Mouse (Mus musculus) lung, postnatal 0 days (tissue): ENCODE results near the gene Vmn1r195. TPM values are rescaled to one million over a fixed set of nuclear protein-coding genes. Genes with fewer than 3 reads are reported as not detected.
"Not testable (repeated sequence)": the region's sequence is repeated elsewhere in the genome, so short reads cannot be mapped to it uniquely, and the experiment has no call there.

Experiments used
- ATAC-seq: fragments of 200-750 bp; cut with Nextera tagmentation; 2 replicates; pipeline ENCODE4 v1.8.0; 2017; ENCODE audit warnings: moderate library complexity
- DNase-seq: peaks from one replicate; pipeline ENCODE4 v3.0.0-alpha.2; 2016; ENCODE audit warnings: low spot score
- H3K27ac ChIP-seq: fragments of 300-500 bp; sonication (generic); 2 replicates; pipeline ENCODE4 v1.5.1; 2014; ENCODE audit warnings: antibody characterized with exemption, mild to moderate bottlenecking, low read length, mixed read lengths
- H3K27me3 ChIP-seq: fragments of 300-500 bp; sonication (generic); replicated peaks from 2 replicates; pipeline ENCODE4 v1.6.1; 2014; ENCODE audit warnings: low read length, mixed read lengths; ENCODE audit not compliant: insufficient read depth
- H3K36me3 ChIP-seq: fragments of 300-500 bp; sonication (generic); 2 replicates; pipeline ENCODE4 v1.6.1; 2014; ENCODE audit warnings: low read length, mixed read lengths; ENCODE audit not compliant: insufficient read depth
- H3K4me1 ChIP-seq: fragments of 300-500 bp; sonication (generic); 2 replicates; pipeline ENCODE4 v1.6.1; 2014; ENCODE audit warnings: antibody characterized with exemption, low read depth, low read length, mixed read lengths; ENCODE audit not compliant: insufficient read depth
- H3K4me2 ChIP-seq: fragments of 300-500 bp; sonication (generic); replicated peaks from 2 replicates; pipeline ENCODE4 v1.6.1; 2014; ENCODE audit warnings: low read depth, mild to moderate bottlenecking, low read length, moderate library complexity, mixed read lengths
- H3K4me3 ChIP-seq: fragments of 300-500 bp; sonication (generic); 2 replicates; pipeline ENCODE4 v1.5.1; 2014; ENCODE audit warnings: low read depth, low read length
- H3K9ac ChIP-seq: fragments of 300-500 bp; sonication (generic); replicated peaks from 2 replicates; pipeline ENCODE4 v1.6.1; 2014; ENCODE audit warnings: low read depth, mild to moderate bottlenecking
- H3K9me3 ChIP-seq: fragments of 300-500 bp; sonication (generic); 2 replicates; pipeline ENCODE4 v1.6.1; 2016; ENCODE audit warnings: low read length, mixed read lengths
- CTCF ChIP-seq: IDR thresholded peaks from 2 replicates; pipeline ENCODE4 v1.5.1; 2016; ENCODE audit warnings: antibody characterized with exemption, mild to moderate bottlenecking
- EP300 ChIP-seq: IDR thresholded peaks from 2 replicates; pipeline ENCODE4 v1.6.1; 2016; ENCODE audit warnings: antibody characterized with exemption, mild to moderate bottlenecking, control low read depth
- WGBS: fragments of 180-500 bp; shearing (Covaris S2); extraction: QIAGEN DNeasy Blood & Tissue Kit; methylation state at CpG from one replicate; pipeline ENCODE4 v1.1.7; 2014; 5-methylcytosine and 5-hydroxymethylcytosine counted together
- polyA plus RNA-seq: library from polyadenylated mRNA; unstranded; fragments of >200 nt; fragmentation: Nextera tagmentation; extraction: Ambion mirVana; gene quantifications from 2 replicates; pipeline ENCODE4 v1.2.1, GENCODE M21; 2015

Vmn1r195 gene
- polyA plus RNA-seq = not detected in 2 replicates

GRCm38 (mm10) chr13:22270222-22270621 lies at the start of gene Vmn1r195:
Gene Vmn1r195 (plus strand): TSS chr13:22270522.
- 95% methylated on average over 1 of the region's 1 CpGs for WGBS
- not testable (repeated sequence) for H3K4me2 ChIP-seq, H3K36me3 ChIP-seq, H3K27ac ChIP-seq, ATAC-seq, H3K27me3 ChIP-seq, DNase-seq, H3K4me1 ChIP-seq, H3K9me3 ChIP-seq, H3K4me3 ChIP-seq, H3K9ac ChIP-seq

GRCm38 (mm10) chr13:22223060-22223459 lies 47.3 kb upstream of the Vmn1r195 start, which contains the start of gene Vmn1r193:
Gene Vmn1r193 (minus strand): TSS chr13:22223160.
- not testable (repeated sequence) for H3K4me2 ChIP-seq, H3K27me3 ChIP-seq, H3K27ac ChIP-seq, ATAC-seq, H3K4me1 ChIP-seq, DNase-seq, H3K4me3 ChIP-seq, H3K9me3 ChIP-seq, H3K36me3 ChIP-seq, H3K9ac ChIP-seq
- WGBS = 57% methylated on average over 1 of the region's 1 CpGs

- Histone ChIP-seq H3K36me3 (no peaks in the 10 kb centered on the region), H3K4me2 (no peak within 1 kb of the TSS), H3K9ac (no peak within 1 kb of the TSS), H3K4me3 (no peak within 1 kb of the TSS), H3K4me1 (no peaks in the 10 kb centered on the region), H3K9me3 (no peaks in the 10 kb centered on the region), H3K27me3 (no peaks in the 10 kb centered on the region), H3K27ac (no peak within 1 kb of the TSS)
- DNase-seq (no peak), ATAC-seq (no peak)
- TF ChIP-seq EP300 = no peak
- no peak for TF ChIP-seq CTCF
- WGBS = 25% methylated on average over 1 of the region's 1 CpGs
Measured at GRCm38 (mm10) chr13:22243915-22244314, 26.4 kb upstream of the Vmn1r195 start, which contains the start of gene Vmn1r194. Gene Vmn1r194 (plus strand): TSS chr13:22244215.

- no peak for TF ChIP-seq CTCF
Measured at GRCm38 (mm10) chr13:22271721-22272120, 1.4 kb downstream of the Vmn1r195 start.

GRCm38 (mm10) chr13:22284578-22284977 lies 14.3 kb downstream of the Vmn1r195 start:
- DNase-seq (peak; percentile 40), ATAC-seq (peak; percentile 69)
- Histone ChIP-seq H3K27me3 (no peaks in the 10 kb centered on the region), H3K27ac (no peak overlapping the region), H3K4me1 (no peaks in the 10 kb centered on the region), H3K4me2 (no peak overlapping the region), H3K36me3 (no peaks in the 10 kb centered on the region), H3K9me3 (no peaks in the 10 kb centered on the region), H3K4me3 (no peak overlapping the region), H3K9ac (no peak overlapping the region)
- TF ChIP-seq CTCF = peak; percentile 29; the same call in 1 of the 2 replicates
- no peak for TF ChIP-seq EP300
- 44% methylated on average over 2 of the region's 2 CpGs for WGBS

More at GRCm38 (mm10) chr13:22271721-22272120, 1.4 kb downstream of the Vmn1r195 start:
- Histone ChIP-seq H3K4me3 (no peak overlapping the region), H3K9me3 (no peaks in the 10 kb centered on the region), H3K9ac (no peak overlapping the region), H3K4me1 (no peaks in the 10 kb centered on the region), H3K36me3 (no peaks in the 10 kb centered on the region), H3K27me3 (no peaks in the 10 kb centered on the region), H3K27ac (no peak overlapping the region), H3K4me2 (no peak overlapping the region)
- ATAC-seq = no peak
- 50% methylated on average over 2 of the region's 2 CpGs for WGBS
- no peak for DNase-seq

GRCm38 (mm10) chr13:22289620-22290019 lies 19.3 kb downstream of the Vmn1r195 start, which contains the start of gene Vmn1r196:
Gene Vmn1r196 (plus strand): TSS chr13:22289920.
- Histone ChIP-seq H3K9ac (no peak within 1 kb of the TSS), H3K27me3 (no peaks in the 10 kb centered on the region), H3K4me2 (no peak within 1 kb of the TSS), H3K4me3 (no peak within 1 kb of the TSS), H3K36me3 (no peaks in the 10 kb centered on the region), H3K27ac (no peak within 1 kb of the TSS), H3K9me3 (no peaks in the 10 kb centered on the region), H3K4me1 (no peaks in the 10 kb centered on the region)
- ATAC-seq = no peak
- TF ChIP-seq CTCF = no peak
- TF ChIP-seq EP300 = no peak
- 65% methylated on average over 2 of the region's 2 CpGs for WGBS
- no peak for DNase-seq

- H3K4me2 ChIP-seq, H3K36me3 ChIP-seq, DNase-seq, H3K4me1 ChIP-seq, H3K9ac ChIP-seq, H3K9me3 ChIP-seq, H3K27ac ChIP-seq, ATAC-seq, H3K27me3 ChIP-seq, H3K4me3 ChIP-seq: not testable (repeated sequence)
- WGBS = 82% methylated on average over 5 of the region's 5 CpGs
Measured at GRCm38 (mm10) chr13:22308075-22308474, 37.8 kb downstream of the Vmn1r195 start.
